Mouse (Mus musculus) B cell, adult (primary cell): ENCODE data around the gene Smtnl1. TPM values are rescaled to one million over a fixed set of nuclear protein-coding genes. Genes with fewer than 3 reads are reported as not detected.

Experiments
- total RNA-seq: library from RNA; stranded (reverse); gene quantifications from 4 replicates; pipeline ENCODE4 v1.2.4, GENCODE M21; 2023; ENCODE audit not compliant: inconsistent age

Smtnl1 gene
- not detected in 4 replicates for total RNA-seq

GRCm38 (mm10) chr2:84822552-84822951 is at the start of gene Smtnl1:
Smtnl1 (minus strand) TSS chr2:84822652.

GRCm38 (mm10) chr2:84838593-84838949 is 16.1 kb upstream of the Smtnl1 start, which contains the start of gene Slc43a1:
Slc43a1 (plus strand) TSS chr2:84838850.

GRCm38 (mm10) chr2:84826488-84827282 is 4.2 kb upstream of the Smtnl1 start, which contains the start of gene Timm10:
Timm10 (plus strand) TSS chr2:84826997.

GRCm38 (mm10) chr2:84798493-84798921 is 23.9 kb downstream of the Smtnl1 start, which contains the start of gene Ube2l6:
Ube2l6 (plus strand) TSS chr2:84798828.

GRCm38 (mm10) chr2:84775241-84775640 is 47.2 kb downstream of the Smtnl1 start, which contains the start of gene Serping1:
Serping1 (minus strand) TSS chr2:84775444.

Other genes starting within 250 kb of the Smtnl1 start
- 1.9 to 5.0 TPM (median 3.6 TPM) in 4 replicates for gene Ctnnd1, start 171.9 kb downstream of the Smtnl1 start, total RNA-seq
- gene Btbd18, start 163.6 kb downstream of the Smtnl1 start, total RNA-seq = 0.22 TPM in 1 of 4 replicates, not detected in the others
- 41.0 to 52.5 TPM (median 49.9 TPM) in 4 replicates for gene Selenoh, start 151.9 kb downstream of the Smtnl1 start, total RNA-seq
- not detected in 4 replicates for gene Gm28635, start 144.6 kb downstream of the Smtnl1 start, total RNA-seq
- 14.5 to 17.4 TPM (median 16.1 TPM) in 4 replicates for gene Med19, start 144.2 kb downstream of the Smtnl1 start, total RNA-seq
- gene Tmx2, start 143.5 kb downstream of the Smtnl1 start, total RNA-seq = 35.2 to 39.9 TPM (median 36.6 TPM) in 4 replicates
- 52.4 to 63.1 TPM (median 59.3 TPM) in 4 replicates for gene Zdhhc5, start 107.5 kb downstream of the Smtnl1 start, total RNA-seq
- 22.6 to 25.0 TPM (median 23.5 TPM) in 4 replicates for gene Clp1, start 95.3 kb downstream of the Smtnl1 start, total RNA-seq
- 0.45 TPM in 1 of 4 replicates, not detected in the others for gene Ypel4, start 88.6 kb downstream of the Smtnl1 start, total RNA-seq
- not detected in 4 replicates for gene Gm19426, start 79.0 kb downstream of the Smtnl1 start, total RNA-seq
- gene Serping1, start 47.2 kb downstream of the Smtnl1 start, total RNA-seq = 0.30 to 0.93 TPM (median 0.51 TPM) in 4 replicates
- 9.9 to 13.6 TPM (median 11.4 TPM) in 4 replicates for gene Ube2l6, start 23.8 kb downstream of the Smtnl1 start, total RNA-seq
- 16.3 to 24.5 TPM (median 21.0 TPM) in 4 replicates for gene Timm10, start 4.3 kb upstream of the Smtnl1 start, total RNA-seq
- 5.3 to 9.8 TPM (median 7.3 TPM) in 4 replicates for gene Slc43a1, start 16.2 kb upstream of the Smtnl1 start, total RNA-seq
- 1.3 TPM in 1 of 4 replicates, not detected in the others for gene Rtn4rl2, start 64.1 kb upstream of the Smtnl1 start, total RNA-seq
- gene Slc43a3, start 113.9 kb upstream of the Smtnl1 start, total RNA-seq = 6.9 to 14.2 TPM (median 7.5 TPM) in 4 replicates
- gene Prg2, start 157.8 kb upstream of the Smtnl1 start, total RNA-seq = 1.1 to 3.4 TPM (median 1.7 TPM) in 4 replicates
- gene Prg3, start 165.6 kb upstream of the Smtnl1 start, total RNA-seq = not detected in 4 replicates
- gene Ssrp1, start 214.6 kb upstream of the Smtnl1 start, total RNA-seq = 180 to 189 TPM (median 187 TPM) in 4 replicates
- gene P2rx3, start 214.8 kb upstream of the Smtnl1 start, total RNA-seq = 0.29 to 1.00 TPM (median 0.51 TPM) in 3 of 4 replicates, not detected in the other
- gene Tnks1bp1, start 225.4 kb upstream of the Smtnl1 start, total RNA-seq = 32.7 to 44.1 TPM (median 38.3 TPM) in 4 replicates